Mouse (Mus musculus) skeletal muscle tissue, postnatal 0 days (tissue): ENCODE results near the gene Taf6l. TPM values are rescaled to one million over a fixed set of nuclear protein-coding genes. Genes with fewer than 3 reads are reported as not detected.

Experiments
- polyA plus RNA-seq: library from polyadenylated mRNA; unstranded; fragments of >200 nt; fragmentation: Nextera tagmentation; extraction: Ambion mirVana; gene quantifications from 2 replicates; pipeline ENCODE4 v1.2.1, GENCODE M21; 2015

The Taf6l gene
- polyA plus RNA-seq: 13.8 and 14.2 TPM in 2 replicates

DNA sequence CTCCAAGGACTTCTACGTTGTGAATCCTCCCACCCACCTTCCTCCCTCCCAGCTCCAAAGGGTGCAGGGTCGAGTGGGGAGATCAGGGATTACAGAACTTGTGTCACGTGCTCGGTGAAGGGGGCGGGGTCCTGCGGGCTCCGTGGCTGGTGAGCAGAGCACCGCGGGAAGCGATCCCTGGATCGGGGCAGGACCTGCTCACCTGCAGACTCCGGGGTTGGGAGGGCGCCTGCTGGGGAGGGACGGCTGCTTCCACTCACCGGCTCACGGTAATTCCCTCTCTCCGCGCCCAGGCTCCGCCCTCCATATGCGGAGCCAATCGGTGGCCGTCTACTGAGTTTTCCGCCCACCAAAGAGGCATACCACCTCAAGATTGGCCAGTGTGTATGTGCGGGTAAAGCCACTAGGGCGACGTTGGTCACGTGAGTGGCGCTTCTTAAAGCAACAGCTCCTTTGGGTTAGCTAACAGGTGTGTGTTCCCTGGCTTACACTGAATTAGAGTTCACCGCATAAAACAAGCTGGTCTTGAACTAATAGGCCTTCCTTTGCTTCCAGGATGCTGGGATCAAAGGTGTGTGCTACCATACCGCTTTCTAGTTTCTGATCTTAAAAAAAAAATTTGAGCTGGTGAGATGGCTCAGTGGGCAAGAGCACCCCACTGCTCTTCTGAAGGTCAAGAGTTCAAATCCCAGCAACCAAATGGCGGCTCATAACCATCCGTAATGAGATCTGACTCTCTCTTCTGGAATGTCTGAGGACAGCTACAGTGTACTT, at the start of gene Taf6l:
TSS of gene Taf6l (minus strand) at position 410 of the 774 bp plus-strand sequence.

GRCm38 (mm10) chr19:8829660-8830059, 43.4 kb upstream of the Taf6l start, which contains the start of gene AC129217.1:
Gene AC129217.1, plus strand, starts transcription at chr19:8829773.

DNA sequence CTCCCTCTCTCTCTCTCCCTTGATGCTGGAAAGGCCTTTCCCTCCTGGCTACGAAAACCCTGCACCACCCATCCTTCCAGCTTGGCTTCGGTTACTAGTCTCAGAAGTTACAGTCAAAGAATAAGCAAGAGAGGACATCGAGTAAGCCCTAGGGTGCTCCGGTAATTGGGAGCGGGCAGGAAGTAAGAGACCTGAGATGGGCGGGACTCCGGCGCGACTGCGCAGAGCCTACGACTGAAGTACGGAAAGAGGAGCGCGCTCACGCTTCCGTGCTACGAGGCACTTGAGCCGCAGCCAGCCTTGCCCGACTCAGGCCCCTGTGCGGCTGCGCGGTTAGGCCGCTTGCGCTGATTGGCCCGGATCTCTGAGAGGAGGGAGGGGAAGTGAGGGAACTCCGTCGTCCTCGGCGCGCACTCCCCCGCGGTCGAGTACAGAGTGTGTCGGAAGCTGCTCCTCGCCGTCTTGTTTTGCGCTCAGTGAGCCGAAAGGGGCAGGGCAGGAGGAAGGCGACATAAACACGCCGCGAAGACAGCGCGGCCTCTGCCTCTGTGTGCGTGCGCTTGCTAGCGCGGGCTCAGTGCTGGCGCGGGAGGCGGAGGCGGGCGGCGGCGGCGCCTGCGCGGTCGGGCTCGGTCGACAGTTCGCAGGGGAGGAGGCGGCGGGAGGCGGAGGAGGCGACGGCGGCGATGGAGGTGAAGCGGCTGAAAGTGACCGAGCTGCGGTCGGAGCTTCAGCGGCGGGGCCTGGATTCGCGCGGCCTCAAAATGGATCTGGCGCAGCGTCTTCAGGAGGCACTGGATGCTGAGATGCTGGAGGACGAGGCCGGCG, 33.6 kb upstream of the Taf6l start, which contains the start of gene Hnrnpul2:
TSS of gene Hnrnpul2 (plus strand) at position 415 of the 828 bp plus-strand sequence.

DNA sequence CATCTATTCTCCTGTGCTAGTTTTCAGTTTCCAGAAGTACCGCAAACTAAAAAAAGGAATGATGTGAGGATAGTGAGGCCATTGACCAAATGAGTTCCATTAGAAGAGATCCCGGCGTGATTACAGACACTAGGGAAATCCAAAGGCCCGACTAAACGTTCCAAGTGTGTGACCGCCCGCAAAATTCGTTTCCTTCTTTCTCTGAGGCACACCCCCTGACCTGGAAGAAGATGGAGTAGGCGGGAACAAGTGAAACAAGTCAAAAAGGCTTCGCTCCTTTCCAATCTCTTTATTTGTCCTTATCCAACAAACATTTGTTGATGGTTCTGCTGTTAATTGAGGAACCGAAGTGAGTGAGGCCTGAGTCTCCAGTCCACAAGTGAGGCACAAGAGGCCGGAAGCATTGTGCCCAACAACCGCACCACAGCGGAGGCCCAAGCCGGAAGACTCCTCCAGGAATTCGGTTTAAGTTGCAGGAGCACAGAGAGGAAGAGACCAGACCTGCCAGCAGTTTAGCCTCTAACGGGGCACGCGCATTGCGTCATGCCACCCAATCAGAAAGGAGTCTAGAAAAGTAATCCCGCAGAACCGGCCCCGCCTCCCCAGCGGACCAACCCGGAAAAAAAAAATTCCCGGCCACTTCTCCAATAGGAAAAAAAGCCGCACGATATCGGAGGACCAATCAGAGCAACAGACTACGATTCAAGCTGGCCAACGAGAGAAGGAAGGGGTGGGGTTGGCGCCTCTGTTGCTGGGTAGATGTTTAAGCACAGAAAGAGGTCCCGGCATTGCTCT, 32.8 kb upstream of the Taf6l start, which contains the start of gene Ttc9c:
TSS of gene Ttc9c (minus strand) at position 533 of the 795 bp plus-strand sequence.

DNA sequence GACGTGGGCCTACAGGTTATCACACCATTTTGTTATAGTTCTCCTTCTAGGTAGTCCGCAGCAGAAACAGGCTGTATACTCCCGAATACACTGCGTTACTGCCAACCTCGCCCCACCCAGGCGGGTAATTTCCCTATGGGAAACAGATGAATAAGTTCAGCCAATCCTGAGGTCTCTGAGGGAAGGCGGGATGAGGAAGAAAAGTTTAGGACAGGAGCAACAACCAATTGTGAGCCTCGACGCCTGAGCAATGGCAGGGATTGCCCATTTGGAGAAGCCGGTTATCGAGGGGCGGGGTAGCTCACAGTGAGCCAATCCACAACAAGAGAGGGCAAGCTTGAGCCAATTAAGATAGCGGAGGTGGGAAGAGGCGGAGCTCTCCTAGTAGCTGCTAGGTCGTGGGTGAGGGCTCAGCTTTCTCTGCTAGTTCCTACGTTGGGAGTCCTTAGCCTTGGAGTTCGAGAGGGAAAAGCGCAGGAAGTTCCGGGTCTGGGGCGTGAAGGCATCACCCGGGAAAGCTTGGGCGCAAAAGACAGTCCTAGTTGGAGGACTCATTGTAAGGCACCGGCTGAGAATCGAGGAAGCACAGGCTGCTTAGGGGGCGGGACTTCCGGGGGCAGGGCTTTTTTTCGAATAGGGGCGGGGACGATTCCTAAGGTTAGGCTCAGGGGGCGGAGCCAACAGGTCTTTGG, 16.1 kb upstream of the Taf6l start, which contains the start of gene Zbtb3:
TSS of gene Zbtb3 (plus strand) at position 426 of the 692 bp plus-strand sequence.

GRCm38 (mm10) chr19:8798264-8798946, 12.2 kb upstream of the Taf6l start, which contains the start of gene Polr2g:
Gene Polr2g, minus strand, starts transcription at chr19:8798577.

DNA sequence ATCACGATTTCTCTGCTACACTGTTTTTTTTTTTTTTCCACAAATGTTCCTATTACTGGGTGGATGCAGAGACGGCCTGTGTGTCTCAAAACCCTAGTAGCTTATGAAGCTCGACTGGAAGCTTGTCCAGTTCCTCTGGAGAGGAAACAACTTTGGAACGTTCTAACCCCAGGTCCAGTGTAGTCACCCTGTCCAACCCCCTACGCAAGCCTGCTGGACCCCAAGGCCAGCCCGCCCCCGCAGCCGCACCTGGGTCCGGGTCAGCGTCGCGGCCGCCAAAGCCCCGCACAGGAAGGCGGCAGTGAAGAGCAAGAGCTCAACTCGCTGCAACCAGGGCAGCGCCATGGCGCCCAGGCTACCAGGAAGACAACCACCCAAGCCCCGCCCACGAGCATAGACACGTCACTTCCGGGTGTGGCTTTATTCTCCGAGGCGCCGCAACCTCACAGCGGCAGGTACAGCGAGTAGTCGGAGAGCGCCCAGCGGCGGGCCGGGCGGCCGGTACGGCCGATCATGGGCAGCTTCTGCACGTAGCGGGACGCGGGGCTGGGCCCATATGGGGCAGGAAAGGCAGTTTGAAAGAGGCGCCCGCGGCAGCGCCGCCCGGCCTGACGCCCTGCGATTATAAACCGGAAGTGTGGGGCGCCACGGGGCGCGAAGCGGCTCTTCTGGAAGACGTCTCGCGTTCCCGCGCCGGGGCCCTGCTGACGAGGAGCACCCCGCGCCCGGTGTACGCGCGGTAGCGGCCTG, 12.0 kb downstream of the Taf6l start, which contains the start of gene Tmem179b:
TSS of gene Tmem179b (minus strand) at position 382 of the 750 bp plus-strand sequence.

GRCm38 (mm10) chr19:8770567-8771270, 15.5 kb downstream of the Taf6l start, which contains the start of gene Tmem223:
Gene Tmem223, plus strand, starts transcription at chr19:8770996.

DNA sequence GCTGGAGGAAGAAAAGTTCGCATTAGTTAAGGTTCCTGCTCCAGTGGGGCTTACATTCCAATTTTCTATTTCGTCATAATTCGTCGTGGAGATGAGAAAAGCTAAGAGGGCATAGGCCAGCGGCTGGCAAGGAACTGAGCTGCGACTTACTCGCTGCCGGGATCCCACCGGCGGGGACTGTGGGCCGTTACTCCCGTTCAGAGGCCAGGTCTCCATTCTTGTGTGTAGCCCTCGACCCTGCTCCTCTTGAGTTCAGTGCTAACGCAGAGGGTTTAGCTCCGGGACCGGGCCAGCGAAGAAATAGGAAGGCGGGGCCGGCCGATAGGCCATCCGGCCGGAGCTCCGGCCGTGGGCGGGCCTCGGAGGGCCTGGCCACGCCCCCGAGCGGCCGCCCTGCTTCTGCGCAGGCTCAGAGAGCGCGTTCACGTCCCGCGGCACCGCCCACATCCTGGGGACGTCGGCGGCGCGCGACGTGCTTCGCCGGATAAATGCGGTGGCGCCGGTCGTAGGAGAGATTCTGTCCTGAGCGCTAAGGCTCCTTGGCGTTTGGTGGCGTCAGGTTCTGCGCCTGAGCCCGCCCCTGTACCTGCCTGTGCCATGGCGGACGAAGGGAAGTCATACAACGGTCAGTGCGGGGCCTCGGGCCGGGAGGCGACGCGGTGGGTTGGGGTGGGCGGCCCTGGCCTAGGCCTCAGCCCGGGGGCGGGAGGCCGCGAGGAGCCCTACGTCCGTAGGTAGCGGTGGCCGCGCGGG, 29.4 kb downstream of the Taf6l start, which contains the start of gene Nxf1:
TSS of gene Nxf1 (plus strand) at position 439 of the 753 bp plus-strand sequence.

DNA sequence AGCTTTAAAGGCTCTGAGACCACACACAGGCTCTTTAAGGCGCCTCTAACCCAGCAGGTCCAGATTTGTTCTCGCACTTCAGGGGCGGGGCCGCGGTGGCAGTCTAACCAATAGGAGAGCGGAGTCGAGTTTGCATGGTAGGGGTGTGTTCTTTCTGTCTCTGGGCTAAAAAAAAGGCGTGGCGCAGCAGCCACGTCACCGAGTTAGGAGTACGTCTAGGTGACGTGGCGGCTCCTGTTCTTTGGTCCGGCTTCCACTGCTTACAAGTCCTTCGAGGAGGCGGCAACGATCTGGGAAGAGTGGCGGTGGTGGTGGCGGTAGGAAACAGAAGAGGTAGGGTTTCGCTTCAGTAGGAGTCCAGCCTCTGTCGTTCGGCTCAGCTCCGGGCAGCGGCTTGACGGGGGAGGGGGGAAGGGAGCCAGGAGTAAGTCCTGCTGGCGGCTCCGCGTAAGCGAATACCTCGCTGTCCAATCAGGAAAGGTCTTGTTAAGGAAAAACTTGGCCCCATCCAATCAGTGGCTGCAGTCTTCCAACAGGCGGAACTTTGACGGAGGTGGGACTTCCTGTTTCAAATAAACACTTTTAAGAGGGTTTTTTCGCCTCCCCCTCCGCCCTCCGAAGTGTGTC, 44.9 kb downstream of the Taf6l start, which contains the start of gene Stx5a:
TSS of gene Stx5a (plus strand) at position 171 of the 627 bp plus-strand sequence.

GRCm38 (mm10) chr19:8740603-8741002, 45.6 kb downstream of the Taf6l start, which contains the start of gene 1700092M07Rik:
Gene 1700092M07Rik, plus strand, starts transcription at chr19:8740718.

GRCm38 (mm10) chr19:8735389-8736159, 50.6 kb downstream of the Taf6l start, which contains the start of gene Wdr74:
Gene Wdr74, plus strand, starts transcription at chr19:8735827.

